Mouse (Mus musculus): ENCODE data around the gene Rubcnl. TPM values are rescaled to one million over a fixed set of nuclear protein-coding genes. Genes with fewer than 3 reads are reported as not detected.

The Rubcnl gene
- polyA plus RNA-seq, 1 experiment from 2014 or later: 0.18 TPM

DNA sequence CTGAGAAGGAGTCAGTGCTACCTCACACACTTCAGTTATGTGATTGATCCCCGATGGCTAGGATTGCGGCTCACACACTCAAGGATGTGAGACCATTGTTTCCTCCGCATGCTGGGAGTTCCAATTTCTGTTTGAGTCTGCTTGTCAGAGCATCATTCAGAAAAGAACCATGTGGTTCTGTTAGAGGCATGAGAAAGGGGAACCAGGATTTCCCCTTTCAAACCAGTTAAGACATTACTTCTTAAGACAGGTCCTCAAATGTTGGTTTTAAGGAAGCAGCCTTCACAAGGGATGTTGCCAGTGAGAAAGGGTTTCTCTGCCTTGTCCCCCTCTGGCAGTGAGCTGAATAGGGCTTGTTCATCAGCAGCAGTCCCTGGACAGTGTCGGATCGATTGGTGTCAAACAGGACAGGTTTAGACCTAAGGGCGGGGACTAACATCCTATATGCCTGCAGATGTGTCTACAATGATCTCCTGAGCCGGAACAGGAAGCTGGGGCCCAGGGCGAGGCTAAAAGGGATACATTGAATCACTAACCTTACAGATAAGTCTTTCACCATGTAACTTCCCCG is 41.1 kb downstream of the Rubcnl start:
- no peak overlapping the region for H3K4me2 ChIP-seq
- no peaks in the 10 kb centered on the region for H3K4me1 ChIP-seq
- no peak overlapping the region for H3K4me3 ChIP-seq (replicated peaks)
- no peak for ATAC-seq (ENCODE audit: low FRiP score)
- no peak overlapping the region for H3K27ac ChIP-seq
- 81% methylated on average over 9 of the region's 9 CpGs for WGBS
- no peaks in the 10 kb centered on the region for H3K36me3 ChIP-seq (replicated peaks)
- no peaks in the 10 kb centered on the region for H3K9me3 ChIP-seq
- no peaks in the 10 kb centered on the region for H3K27me3 ChIP-seq
- H3K9ac ChIP-seq: no peak overlapping the region

DNA sequence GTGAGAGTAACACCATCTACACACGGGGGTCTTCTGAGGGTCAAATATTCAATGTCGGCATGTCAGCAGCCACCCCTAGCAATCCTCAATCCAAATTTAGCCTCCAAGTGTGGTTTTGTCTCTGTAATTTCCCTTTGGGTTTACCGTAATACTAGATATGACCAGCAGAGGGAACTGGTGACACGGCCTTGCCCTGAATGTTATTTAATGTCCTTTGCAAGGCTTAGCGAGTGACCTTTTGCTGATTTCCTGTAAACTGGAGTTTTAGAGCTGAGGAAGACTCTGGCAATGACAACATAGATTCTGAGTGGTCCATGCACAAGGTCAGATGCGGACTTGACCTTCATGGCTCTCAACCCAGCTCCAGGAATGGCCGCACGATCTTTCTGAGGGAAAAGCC is 44.7 kb downstream of the Rubcnl start:
- Histone ChIP-seq H3K27ac (no peak overlapping the region), H3K4me3 (replicated peaks) (no peak overlapping the region), H3K9ac (no peak overlapping the region), H3K4me2 (no peak overlapping the region), H3K4me1 (no peaks in the 10 kb centered on the region), H3K9me3 (no peaks in the 10 kb centered on the region), H3K36me3 (replicated peaks) (no peaks in the 10 kb centered on the region), H3K27me3 (no peaks in the 10 kb centered on the region)
- ATAC-seq (ENCODE audit: low FRiP score): peak; percentile 14; the same call in 1 of the 2 replicates
- WGBS: 50% methylated on average over 8 of the region's 8 CpGs

DNA sequence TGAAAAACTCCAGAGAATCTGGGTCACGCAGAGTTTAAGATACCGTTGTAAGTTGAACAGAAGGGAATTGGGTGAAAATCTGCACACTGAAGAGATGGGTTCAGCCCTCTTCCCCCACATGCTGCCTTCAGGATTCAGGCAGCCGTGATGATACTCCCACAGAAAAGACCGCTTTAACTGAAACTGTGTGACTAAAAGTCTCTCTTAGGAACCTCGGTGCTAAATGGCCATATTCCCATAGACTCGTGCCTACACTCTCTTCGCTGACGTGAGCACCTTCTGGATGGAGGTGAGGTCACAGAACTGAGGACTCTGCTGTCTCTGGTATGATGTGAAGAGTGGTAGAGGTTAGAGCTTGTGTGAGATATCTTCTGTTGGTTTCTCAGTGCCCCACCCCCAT is 48.1 kb downstream of the Rubcnl start:
- 96% methylated on average over 8 of the region's 8 CpGs for WGBS
- H3K9me3 ChIP-seq: no peaks in the 10 kb centered on the region
- ATAC-seq (ENCODE audit: low FRiP score): no peak

DNA sequence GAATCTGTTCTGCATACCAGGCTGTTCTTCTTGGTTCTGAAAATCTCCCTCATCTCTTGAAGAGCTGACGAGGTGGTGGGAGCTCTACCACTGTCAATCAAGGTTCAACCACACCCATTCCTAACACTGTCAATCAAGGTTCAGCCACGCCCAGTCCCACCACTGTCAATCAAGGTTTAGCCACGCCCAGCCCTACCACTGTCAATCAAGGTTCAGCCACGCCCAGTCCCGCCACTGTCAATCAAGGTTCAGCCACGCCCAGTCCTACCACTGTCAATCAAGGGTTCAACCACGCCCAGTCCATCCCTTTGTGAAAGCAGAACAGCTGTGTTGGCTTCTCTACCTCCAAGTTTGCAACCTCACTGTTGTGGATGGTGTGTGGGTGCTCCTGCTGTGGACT is 48.7 kb downstream of the Rubcnl start:
- no peak for ATAC-seq (ENCODE audit: low FRiP score)
- Histone ChIP-seq H3K9ac (no peak overlapping the region), H3K4me3 (replicated peaks) (no peak overlapping the region), H3K36me3 (replicated peaks) (no peaks in the 10 kb centered on the region), H3K9me3 (no peaks in the 10 kb centered on the region), H3K27ac (no peak overlapping the region), H3K27me3 (no peaks in the 10 kb centered on the region), H3K4me1 (no peaks in the 10 kb centered on the region), H3K4me2 (no peak overlapping the region)
- 83% methylated on average over 7 of the region's 7 CpGs for WGBS

More for the DNA sequence above, 48.1 kb downstream of the Rubcnl start:
- no peaks in the 10 kb centered on the region for H3K36me3 ChIP-seq (replicated peaks)
- H3K27ac ChIP-seq: no peak overlapping the region
- no peak overlapping the region for H3K4me2 ChIP-seq
- no peak overlapping the region for H3K4me3 ChIP-seq (replicated peaks)
- H3K9ac ChIP-seq: no peak overlapping the region
- H3K4me1 ChIP-seq: no peaks in the 10 kb centered on the region
- H3K27me3 ChIP-seq: no peaks in the 10 kb centered on the region

DNA sequence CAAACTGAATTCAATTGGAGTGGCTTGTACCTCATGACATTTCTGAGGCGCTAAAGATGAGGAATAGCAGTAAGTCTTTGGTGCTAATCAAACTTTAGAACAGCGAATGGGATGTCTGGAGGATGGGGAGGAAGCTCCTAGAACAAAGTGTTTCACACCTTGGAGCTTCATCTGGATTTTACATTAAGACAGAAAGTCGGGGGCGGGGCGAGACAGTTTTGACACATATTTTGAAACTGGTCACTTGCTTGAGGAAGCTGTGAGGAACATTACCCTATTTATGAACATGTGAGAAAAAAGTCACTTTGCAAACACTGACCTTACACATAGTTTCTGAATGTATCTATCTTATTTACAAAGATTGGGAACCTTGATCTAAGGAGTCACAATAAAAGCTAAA is 49.4 kb downstream of the Rubcnl start:
- no peaks in the 10 kb centered on the region for H3K4me1 ChIP-seq

DNA sequence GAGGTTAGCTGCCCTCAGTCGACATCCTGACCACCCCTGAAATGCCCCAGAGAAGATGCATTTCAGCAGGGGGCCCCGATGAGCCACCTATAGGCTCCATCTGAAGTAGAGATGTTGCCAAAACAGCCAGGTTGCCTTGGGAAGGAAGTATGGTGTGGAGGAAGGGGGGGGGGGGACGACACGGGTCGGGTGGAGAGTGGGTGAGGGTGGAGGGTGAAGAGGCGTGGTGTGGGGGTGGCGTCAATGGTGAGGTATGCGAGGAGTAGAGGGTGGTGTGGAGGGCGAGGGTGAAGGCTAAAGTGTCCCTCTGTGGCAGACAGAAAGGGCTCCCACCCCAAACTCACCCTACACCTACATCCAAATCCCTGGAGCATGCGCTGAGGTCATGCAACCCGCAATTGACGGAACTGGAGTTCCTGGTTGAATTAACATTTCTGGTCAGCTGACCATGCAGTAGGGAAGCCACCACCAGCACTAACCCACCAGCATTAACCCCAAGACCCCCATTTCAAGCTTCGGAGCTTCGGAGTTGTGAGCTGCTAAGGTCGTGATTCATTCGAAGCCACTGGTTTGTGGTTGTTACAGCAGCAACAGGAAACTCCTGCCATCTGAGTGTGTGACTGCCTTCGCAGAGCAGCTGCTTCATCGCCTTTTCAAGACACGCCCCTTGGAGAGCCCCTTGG is 52.7 kb downstream of the Rubcnl start:
- Histone ChIP-seq H3K4me1 (no peaks in the 10 kb centered on the region), H3K27ac (no peak overlapping the region), H3K36me3 (replicated peaks) (no peaks in the 10 kb centered on the region), H3K9me3 (no peaks in the 10 kb centered on the region), H3K9ac (no peak overlapping the region), H3K4me2 (no peak overlapping the region), H3K4me3 (replicated peaks) (no peak overlapping the region), H3K27me3 (no peaks in the 10 kb centered on the region)
- 92% methylated on average over 16 of the region's 19 CpGs for WGBS
- no peak for ATAC-seq (ENCODE audit: low FRiP score)

More for the DNA sequence above, 49.4 kb downstream of the Rubcnl start:
- H3K4me2 ChIP-seq: no peak overlapping the region
- 97% methylated on average over 5 of the region's 5 CpGs for WGBS
- no peak for ATAC-seq (ENCODE audit: low FRiP score)
- no peaks in the 10 kb centered on the region for H3K36me3 ChIP-seq (replicated peaks)
- no peak overlapping the region for H3K4me3 ChIP-seq (replicated peaks)
- H3K9me3 ChIP-seq: no peaks in the 10 kb centered on the region
- H3K9ac ChIP-seq: no peak overlapping the region
- H3K27ac ChIP-seq: no peak overlapping the region
- no peaks in the 10 kb centered on the region for H3K27me3 ChIP-seq

DNA sequence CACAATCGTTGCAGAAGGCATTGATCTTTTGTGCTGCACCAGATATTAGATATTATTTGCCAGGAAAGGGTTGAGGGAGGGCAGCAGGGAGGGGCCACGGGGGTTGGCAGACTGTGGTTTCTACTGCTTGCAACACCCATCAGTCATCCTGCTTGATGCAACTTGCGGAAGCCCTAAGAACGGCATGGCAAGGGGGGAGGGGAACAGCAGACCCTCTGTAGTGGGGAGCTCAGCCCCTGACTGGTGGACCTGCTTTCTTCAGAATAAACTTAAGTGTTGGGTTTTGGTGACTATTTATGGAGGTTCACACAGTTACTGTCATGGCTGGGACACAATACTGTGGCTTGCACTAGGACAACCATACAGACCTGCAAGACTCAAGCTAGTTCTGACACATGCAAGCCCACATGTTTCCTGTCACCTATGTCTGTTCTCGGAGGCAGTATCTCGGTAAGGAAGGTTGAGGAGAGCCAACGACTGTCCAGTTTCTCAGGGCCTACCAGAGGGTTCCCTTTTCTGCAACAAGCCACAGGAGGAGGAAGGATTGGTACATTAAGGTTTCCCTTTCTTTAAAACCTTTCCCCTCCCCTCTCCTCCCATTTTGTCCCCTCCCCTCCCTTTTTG is 53.6 kb downstream of the Rubcnl start:
- Histone ChIP-seq H3K9me3 (no peaks in the 10 kb centered on the region), H3K4me1 (no peaks in the 10 kb centered on the region), H3K4me2 (no peak overlapping the region), H3K27ac (no peak overlapping the region), H3K36me3 (replicated peaks) (no peaks in the 10 kb centered on the region), H3K4me3 (replicated peaks) (no peak overlapping the region), H3K9ac (no peak overlapping the region), H3K27me3 (no peaks in the 10 kb centered on the region)
- no peak for ATAC-seq (ENCODE audit: low FRiP score)
- 91% methylated on average over 7 of the region's 7 CpGs for WGBS

DNA sequence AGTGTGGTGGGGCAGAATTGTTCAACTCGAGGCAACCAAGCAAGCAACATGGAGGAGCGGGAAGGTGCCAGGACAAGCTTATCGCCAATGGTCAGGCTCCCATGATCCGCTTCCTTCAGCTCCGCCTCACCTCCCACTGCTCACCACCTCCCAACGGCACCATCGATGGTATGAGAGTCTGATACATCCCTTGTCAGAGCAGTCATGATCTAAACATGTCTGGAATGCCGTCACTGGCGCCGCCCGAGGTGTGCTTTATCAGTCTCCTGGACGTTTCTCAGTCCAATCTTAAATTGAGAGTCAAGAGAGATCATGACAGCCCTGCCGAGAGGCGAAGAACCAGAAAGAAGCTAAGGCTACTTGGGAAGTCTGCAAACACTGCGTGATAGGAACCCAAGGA is 55.3 kb downstream of the Rubcnl start:
- Histone ChIP-seq H3K4me1 (no peaks in the 10 kb centered on the region), H3K9me3 (no peaks in the 10 kb centered on the region), H3K27ac (no peak overlapping the region), H3K4me3 (replicated peaks) (no peak overlapping the region), H3K4me2 (no peak overlapping the region), H3K36me3 (replicated peaks) (no peaks in the 10 kb centered on the region), H3K27me3 (no peaks in the 10 kb centered on the region), H3K9ac (no peak overlapping the region)
- 89% methylated on average over 15 of the region's 15 CpGs for WGBS
- ATAC-seq (ENCODE audit: low FRiP score): no peak

DNA sequence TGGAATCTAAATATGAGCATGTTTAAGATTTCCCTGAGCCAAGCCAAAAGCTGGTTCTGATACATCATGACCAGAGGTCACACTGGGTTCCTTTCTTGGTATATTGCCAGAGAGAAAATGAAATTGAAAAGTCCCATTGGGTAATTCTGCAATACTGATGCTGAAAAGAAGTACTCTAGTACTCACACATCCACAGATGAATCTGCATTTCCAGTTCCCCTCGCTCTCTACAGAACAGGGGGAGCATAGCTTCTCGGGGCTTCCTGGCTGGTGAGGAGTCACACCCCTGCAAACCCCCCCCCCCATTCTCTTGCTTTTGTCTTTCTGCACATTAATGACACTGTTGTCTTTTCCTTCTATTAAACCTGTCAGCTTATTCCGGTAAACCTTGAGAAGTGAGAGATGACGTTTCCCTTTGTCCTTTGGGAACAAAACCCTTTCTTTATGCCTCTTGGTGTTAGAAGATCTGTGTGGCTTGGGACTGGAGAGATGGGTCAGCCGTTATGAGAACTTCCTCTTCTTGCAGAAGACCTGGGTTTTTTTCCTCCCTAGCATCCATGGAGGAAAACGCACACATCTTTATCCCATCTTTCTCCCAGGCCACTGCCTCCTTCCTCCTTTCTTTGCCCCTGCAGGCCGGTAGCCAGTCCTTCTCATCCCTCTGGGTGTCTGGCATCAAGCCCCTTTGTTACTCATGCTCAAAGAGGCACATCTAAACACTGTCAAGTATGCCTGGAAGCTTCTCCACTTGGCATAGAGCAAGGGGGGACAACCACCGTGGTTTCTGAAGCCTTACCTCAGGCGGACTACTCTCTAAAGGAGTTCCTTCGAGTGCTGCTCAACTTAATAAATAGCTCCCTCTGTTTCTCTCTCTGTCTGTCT is 59.7 kb downstream of the Rubcnl start:
- H3K36me3 ChIP-seq (replicated peaks): no peaks in the 10 kb centered on the region
- 70% methylated on average over 10 of the region's 10 CpGs for WGBS
- no peaks in the 10 kb centered on the region for H3K4me1 ChIP-seq
- no peak for ATAC-seq (ENCODE audit: low FRiP score)
- no peak overlapping the region for H3K9ac ChIP-seq
- no peaks in the 10 kb centered on the region for H3K27me3 ChIP-seq
- H3K4me3 ChIP-seq (replicated peaks): no peak overlapping the region
- no peaks in the 10 kb centered on the region for H3K9me3 ChIP-seq
- no peak overlapping the region for H3K4me2 ChIP-seq
- H3K27ac ChIP-seq: no peak overlapping the region

DNA sequence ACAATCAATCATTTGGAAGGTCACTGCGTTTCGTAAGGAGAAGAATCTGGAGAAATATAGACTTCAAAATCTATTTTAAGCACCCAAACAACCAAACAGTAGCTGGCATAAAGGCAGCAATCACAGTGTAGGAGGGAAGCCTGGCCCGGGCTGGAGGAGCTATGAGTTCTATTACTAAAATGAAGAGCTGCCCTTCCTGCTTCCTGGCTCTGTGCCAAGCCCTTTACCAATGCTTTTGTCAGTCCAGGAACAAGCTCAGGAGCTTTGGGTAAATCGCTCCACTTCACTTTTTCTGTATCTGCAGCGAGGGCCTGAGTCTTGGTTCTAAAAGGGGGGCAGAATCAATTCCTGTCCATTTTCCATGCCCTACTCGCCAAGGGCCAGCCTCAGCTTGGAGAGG is 62.1 kb downstream of the Rubcnl start:
- Histone ChIP-seq H3K27me3 (no peaks in the 10 kb centered on the region), H3K4me1 (no peaks in the 10 kb centered on the region), H3K9me3 (no peaks in the 10 kb centered on the region), H3K27ac (no peak overlapping the region), H3K36me3 (replicated peaks) (no peaks in the 10 kb centered on the region), H3K4me3 (replicated peaks) (no peak overlapping the region), H3K9ac (no peak overlapping the region), H3K4me2 (no peak overlapping the region)
- WGBS: 76% methylated on average over 6 of the region's 6 CpGs
- ATAC-seq (ENCODE audit: low FRiP score): no peak
